Mouse (Mus musculus) kidney, adult 9 months (tissue): ENCODE data around the gene Gm813.
"Not testable (repeated sequence)": the region's sequence is repeated elsewhere in the genome, so short reads cannot be mapped to it uniquely, and the experiment has no call there.

Experiments used
- DNase-seq: peaks from one replicate; pipeline ENCODE4 v3.0.0; 2022

The Gm813 gene

DNA sequence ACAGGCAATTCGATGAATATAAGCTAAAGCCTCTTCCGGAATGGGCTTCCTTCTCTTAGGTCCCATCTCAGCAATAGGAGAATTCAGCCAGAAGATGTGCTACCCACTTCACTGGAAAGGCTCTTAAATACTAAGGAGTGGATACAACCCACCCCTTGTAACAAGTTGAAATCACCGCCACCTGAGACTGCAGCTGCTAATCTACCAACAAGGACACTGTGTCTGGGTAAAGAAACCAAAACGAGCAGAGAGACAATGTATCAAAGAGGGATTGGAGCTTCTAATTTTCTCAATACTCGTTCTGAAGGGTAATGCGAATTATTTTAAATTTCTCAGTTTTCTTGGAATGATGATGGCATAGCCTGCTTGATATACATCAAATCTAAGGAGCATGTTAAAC lies at the start of gene Gm813:
Gene Gm813 (minus strand): TSS at position 101 of the 400 bp plus-strand sequence.
- no peak for DNase-seq

DNA sequence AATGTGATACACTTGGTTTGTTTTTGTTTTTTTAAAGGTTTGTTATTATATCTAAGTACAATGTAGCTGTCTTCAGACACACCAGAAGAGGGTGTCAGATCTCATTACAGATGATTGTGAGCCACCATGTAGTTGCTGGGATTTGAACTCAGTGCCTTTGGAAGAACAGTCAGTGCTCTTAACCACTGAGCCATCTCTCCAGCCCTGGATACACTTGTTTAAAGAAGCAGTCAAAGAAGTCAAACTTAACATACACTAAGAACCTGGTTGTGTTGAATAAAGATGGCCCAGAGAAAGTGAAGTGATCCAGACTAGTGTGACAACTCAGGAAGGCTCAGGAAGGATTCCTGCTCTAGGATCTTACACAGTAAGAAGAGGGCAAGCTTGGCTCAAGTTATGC lies 48.4 kb upstream of the Gm813 start:
- DNase-seq = not testable (repeated sequence)

DNA sequence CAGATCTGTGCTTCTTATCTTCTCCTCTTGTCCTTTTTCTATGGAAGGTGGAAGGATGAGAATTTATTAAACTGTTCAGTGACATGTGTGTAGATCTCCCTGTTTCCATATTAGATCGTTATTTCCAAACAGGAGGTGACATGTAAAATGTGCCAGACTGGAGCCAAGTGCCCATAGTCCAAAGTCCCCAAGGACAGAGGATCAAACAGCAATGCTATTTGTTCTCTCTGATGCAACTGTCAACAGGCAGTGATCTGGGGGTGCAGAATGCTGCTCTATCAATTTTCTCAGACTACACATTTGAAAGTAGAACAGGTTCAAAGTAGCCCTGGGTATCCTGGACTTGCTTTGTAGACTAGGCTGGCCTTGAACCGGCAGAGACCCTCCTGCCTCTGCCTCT lies 47.0 kb upstream of the Gm813 start:
- no peak for DNase-seq

DNA sequence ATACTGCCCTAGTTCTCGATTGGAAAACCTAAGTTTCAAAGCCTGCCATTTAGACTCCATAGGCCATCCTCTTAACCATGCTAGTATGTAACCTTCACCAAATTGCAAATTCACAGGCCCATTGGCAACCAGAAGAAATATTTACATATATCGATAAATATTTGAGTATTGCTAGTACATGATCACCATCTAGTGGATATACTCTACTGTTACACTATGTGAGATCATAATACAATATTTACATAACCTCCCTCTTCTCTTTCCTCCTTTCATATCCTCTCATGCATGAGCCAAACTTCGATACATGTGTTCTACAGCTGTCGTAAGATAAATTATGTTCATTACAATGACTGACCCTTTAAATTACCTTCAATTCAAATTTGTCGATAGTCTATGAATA lies 46.2 kb upstream of the Gm813 start:
- DNase-seq = no peak

DNA sequence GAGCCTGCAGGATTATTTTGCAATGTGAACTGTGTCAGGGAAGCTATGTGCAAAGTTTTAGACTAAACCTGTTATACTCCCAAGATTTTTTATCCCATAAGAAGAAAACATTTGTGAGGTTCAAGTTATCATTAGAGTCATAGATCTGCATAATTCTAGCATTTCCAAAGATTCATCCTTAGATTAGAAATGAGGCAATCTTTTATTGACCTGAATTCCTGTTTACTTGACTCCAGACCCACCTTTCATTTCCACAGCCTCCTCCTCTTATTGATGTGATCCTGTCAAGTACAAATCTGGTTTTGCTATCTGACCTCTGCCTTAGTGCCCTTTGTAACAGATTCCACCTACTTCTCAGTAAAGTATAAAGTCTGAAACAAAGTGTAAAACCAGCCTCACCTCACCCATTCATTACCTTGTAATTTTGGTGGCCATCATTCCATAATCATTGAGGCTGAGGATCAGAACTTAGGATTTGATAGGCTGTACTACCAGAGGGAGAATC lies 45.6 kb upstream of the Gm813 start:
- DNase-seq = no peak

DNA sequence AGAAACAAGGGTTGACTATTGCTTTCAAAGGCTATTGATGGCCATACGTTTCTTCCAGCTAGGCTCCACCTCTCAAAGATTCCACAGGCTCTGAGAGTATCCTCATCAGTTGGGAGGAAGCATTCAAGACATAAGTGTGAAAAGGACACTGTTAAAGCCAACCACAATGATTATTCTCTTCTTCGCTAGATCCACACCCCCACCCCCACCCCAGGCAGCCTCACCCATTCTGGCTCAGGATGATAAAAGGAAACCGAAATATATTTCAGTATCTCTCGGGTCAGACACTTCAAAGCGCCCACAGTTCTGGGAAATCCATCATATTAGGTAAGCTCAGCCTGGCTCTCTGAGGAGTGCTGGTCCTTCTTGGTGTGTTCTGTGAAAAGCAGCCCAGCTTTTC lies 45.0 kb upstream of the Gm813 start:
- DNase-seq = no peak

DNA sequence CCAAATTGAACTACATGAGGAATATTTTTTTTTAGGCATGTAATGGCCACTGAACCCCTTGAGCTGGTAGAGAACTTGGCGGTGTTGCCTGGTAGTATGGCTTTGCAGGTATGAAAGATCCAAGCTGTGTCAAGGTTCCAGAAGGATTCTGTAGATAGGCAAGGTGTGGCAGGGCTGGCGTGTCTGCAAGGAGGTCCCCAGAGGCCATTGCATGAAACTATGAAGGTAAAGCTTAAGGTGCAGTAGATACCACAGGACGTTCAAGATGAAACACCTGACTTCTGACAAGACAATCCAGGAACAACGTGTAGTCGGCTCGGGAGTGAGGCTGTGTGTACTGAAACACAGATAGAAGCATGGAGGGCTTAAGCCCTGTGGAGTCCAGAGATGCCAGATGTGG lies 41.9 kb upstream of the Gm813 start:
- no peak for DNase-seq

DNA sequence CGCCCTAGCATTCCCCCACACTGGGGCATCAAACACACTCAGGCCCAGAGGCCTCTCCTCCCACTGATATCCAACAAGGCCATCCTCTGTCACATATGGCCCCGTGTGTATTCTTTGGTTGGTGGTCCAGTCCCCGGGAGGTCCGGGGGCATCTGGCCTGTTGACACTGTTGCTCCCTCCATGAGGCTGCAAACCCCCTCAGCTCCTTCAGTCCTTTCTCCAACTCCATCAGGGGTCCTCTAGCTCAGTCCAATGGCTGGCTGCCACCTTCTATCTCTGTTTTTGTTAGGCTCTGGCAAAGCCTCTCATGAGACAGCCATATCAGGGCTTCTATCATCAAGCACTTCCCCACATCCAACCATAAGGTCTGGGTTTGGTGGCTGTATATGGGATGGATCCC lies 39.7 kb upstream of the Gm813 start:
- DNase-seq = no peak

DNA sequence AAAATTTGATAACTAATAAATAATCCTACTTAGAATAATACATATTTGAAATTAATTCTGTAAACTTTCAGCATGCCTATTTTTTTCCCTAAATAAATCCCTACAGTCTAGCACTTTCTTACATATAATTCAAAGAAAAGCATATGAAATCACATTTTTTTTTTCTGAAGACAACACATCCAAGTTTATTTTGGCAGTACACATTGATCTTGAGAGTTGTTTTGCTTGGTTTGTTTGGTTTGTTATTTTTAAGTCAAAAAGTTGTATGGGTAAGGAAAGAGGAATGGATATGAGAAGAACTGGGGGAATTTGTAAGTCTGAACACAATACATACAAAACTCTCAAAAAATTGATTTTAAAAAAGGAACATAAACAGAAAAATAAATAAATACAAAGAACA lies 39.0 kb upstream of the Gm813 start:
- DNase-seq = no peak

DNA sequence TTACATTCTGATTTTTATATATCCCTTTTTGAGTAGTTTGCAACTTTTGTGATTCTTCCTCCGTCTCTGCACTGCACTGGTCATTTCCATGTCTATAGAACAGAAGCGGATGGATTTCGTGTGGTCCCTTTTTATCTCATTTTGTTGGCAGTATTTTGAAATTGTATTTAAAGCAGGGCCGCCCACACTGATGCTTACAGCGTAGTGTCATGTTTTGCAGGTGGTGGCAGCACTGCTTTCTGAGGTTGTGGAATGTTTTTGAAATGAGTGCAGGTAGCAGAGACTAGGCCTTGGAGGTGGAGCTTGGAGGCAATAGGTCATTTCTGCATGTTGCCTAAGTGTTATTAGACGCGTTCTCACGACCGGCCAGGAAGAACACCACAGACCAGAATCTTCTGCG lies 33.2 kb upstream of the Gm813 start:
- DNase-seq = no peak

DNA sequence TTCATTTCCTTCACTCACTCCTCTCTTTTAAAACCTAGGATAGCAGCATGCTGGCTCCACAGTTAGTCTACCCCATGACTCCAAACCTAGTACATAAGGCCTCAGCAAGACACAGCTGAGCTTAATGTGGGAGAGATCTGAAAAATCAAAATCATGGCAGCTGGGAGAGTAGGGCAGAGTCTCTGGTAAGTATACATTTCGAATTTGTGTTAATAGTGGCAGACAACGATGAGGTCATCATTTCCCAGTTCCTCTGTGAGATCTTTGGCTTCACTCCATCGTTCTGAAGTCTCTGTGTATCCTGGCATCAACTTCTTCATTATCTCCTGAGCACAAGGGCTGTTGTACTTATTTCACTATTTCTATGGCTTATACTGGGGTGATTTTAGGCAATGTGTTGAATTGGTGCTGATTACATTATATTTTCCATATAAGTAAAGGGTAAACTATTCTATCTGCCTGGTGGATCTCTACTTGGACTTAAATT lies 22.0 kb upstream of the Gm813 start, which contains the start of gene E330017A01Rik:
Gene E330017A01Rik (minus strand): TSS at position 51 of the 487 bp plus-strand sequence.
- no peak for DNase-seq

DNA sequence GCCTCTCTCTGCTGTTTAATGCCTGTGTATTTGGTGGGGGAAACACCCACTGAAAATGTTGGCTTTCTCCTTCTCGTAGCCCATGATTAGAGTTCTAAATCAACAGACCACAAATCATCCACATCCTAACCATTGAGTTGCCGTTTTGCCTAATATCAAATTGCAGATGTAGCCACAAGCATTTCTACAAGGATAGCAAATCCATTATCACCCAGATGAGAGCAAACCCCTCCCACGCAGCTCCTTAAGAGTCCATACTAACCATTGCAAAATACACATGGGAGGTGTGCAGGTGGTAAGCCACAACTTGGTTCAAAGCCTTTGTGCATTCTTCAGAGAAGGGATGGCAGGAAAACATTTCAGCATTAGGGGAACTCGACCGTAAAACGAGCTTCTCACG lies 21.2 kb upstream of the Gm813 start:
- DNase-seq = no peak

DNA sequence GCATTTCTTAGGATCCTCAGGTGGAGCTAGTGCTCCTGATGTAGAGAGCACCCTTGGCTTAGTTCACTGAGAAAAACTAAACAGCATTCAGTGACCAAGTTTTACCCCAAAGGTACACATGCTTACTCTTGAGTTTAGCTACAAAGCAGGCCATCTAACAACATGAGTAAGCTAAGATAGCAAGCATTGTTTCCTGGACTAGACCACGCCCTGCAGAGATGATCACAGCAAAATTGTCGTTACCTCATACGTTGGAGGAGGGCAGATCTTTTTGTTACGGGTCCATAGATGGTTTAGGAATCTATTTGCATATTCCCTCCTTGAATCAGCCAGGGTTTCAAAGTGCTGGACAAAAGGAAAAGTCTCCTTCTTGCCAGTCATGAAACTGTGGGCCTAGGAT lies 20.7 kb upstream of the Gm813 start:
- DNase-seq = no peak

DNA sequence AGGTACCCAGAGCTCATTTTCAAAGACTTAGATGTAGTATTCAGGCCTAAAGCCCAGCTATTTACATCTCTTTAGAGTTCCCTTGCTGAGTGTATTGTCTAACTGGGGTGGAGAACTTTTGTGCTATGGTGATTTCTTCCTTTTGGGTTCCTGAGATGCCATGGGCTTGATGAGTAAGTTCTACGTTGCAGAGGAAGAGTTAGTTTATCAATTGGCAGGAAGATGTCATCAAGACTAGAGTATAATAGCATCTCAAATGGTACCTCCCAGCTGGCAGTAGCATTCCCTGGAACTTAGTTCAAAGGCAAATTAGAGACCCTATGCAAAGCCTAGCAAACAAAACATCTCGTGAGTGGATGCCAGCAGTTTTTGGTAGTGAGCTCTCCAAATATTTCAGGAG lies 19.1 kb upstream of the Gm813 start:
- no peak for DNase-seq

DNA sequence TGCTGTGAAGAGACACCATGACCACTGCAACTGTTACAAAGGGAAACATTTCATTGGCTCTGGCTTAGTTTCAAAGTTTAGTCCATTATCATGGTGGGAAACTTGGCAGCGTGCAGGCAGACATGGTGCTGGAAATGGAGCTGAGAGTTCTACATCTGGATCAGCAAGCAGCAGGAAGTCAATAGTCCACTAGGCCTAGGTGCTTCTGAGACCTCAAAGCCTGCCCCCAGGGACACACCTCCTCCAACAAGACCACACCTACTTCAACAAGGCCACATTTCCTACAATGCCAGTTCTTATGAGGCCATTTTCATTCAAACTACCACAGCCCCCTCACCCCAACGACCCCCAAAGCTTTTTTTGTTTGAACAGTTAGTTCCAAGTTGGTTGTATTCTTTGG lies 13.0 kb upstream of the Gm813 start:
- DNase-seq = no peak

DNA sequence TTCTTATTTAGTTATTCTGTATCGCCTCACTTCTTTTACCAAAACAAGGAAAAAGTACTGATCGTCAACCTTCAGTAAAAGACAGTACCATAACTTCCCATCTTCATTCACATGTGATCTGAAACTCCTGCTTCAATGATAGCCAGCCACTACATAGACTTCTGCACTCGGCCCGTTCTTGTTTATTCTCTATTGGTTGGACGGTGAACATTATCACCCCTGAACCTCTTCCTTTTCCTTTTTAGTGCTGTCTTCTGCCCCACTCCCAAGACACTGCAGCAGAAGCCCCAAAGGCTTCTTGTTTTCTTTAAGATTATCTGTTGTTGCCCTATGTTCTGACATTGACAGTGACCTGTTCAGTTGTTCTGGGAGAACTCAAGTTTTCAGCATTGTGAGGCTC lies 12.2 kb upstream of the Gm813 start:
- DNase-seq = no peak

DNA sequence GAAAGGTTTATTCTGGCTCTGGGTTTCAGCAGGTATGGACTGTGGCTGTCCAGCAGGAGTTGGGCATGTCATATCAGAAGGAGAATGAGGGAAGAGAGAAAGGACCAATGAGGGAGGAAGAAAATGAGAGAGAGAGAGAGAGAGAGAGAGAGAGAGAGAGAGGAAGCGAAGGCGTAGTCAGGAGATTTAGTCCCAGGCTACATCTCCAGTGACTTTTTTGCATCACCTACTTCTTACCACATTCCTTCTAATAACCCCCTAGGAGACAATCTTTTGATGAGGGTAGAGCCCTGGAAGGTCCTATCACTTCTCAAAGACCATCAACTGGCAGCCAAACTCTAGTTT lies 11.5 kb upstream of the Gm813 start:
- no peak for DNase-seq

DNA sequence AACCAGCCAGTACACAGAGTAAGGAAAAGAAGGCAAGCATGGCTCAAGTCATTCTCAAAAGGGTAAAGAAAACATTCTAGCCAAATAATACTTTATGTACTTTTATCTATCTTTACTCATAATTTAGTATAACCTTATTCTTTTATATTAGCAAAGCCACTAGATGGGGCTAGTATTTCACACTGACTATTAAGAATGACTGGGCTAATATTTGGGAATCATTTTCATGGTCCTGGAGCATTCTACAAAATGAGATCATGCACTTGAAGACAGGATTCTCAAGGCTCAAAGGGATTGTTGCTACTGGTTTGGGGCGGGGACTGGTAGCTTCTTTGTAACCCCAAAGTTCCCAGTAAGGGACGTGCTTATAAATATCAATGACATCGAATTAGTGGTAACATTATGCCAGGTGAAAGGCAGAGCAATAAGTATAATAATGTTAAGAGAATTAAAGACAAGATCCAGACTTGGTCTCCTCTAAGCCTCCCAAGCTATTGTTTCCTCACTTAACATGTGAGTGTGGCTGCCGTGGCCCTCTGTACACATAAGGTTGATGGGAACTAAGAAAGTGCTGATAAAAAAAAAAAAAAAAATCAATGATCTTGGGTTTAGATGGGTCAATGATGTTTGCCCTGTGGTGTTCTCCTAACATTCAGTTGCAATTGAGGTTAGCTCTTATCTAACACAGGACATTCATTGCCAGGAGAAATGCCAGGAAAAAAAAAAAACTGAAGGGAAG lies 11.0 kb upstream of the Gm813 start:
- DNase-seq = no peak

DNA sequence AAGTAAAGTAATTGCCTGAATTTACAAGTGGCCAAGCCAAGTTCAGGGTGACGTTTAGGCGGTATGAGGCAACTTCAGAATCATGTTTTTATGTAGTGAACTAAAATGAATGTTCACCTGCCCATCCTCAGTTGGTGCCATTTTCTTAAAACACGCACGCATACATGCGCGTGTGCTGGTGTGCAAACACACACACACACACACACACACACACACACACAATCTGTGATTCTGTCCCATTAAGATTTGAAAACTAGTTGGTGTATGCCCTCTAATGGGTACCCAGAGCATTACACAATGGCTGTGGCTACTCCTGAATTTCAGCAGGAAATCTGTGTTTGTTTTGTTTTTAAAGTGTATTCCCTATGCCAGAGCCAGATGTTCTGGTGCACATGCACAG lies 7.2 kb upstream of the Gm813 start:
- peak; percentile 70 for DNase-seq

DNA sequence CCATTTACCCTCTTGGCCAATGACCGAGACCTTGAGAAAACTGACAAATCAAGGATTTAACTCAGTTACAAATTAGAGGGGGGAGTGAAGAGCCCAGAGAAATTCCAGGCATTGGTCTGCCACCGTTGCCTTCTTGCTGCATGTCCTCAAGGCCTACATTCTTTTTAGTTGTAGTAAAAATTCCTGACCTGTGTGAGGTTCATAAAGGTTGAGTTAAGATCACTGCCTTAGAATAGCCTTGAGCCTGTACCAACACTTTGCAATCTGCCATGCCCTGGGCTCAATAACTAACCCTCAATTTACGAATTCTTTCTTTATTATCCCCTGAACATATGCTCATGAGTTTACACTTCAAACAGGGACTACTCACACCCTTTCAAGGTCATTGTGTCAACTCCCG lies 6.3 kb upstream of the Gm813 start:
- DNase-seq = peak; percentile 44

DNA sequence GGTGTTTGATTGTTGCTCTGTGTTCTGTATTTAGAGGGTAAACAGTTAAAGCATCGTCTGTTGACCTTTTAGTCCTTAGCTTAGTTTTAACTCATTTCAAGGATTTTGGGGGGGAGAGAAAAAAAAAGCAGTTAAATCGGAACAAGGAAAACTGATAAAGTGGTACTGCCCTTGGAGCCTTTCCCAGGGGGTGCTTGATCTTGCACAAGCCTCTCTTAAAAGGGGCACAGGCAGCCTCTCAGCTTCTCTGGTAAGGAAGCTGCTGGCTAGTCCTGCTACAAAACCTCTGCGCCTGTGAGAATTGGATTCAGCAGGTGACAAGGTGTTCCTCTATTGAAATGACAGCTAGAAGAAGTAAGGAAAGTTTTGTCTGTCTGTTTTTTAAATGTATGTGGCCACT lies 5.6 kb upstream of the Gm813 start:
- DNase-seq = no peak

DNA sequence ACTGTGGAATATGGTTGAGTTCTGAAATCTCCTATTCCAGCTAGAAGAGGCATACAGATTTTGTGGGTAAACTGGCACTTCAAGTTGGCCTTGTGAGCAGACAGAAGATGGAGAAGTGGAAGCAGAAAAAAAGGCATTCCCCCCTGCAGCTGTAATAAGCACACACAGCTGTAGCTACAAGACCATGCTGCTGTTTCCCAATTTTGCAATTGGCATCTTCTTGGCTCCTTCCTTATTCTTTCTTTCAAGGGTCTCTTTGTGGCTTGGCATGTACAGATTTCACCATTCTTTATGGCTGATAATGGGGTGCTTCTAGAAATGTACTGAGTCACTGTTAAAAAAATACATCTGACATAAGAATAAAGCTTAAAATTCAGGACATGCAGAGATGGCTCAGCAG lies 568 bp upstream of the Gm813 start:
- DNase-seq = no peak

DNA sequence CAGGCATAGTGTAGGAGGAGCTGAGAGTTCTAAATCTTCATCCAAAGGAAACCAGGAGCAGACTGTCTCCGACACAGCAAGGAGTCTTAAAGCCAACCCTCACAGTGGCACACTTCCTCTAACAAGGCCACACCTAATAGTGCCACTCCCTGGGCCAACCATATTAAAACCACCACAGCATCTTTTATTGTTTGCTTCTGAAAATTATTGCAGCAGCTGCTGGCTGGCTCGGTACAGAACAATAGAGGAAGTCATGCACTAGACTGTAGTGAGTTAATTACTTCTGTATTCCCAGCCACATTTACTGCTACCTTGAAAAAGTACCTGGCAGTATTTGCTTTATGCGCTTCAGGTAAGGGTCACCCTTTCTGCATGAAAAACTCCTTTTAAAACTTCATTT lies 3.8 kb downstream of the Gm813 start:
- DNase-seq = no peak

DNA sequence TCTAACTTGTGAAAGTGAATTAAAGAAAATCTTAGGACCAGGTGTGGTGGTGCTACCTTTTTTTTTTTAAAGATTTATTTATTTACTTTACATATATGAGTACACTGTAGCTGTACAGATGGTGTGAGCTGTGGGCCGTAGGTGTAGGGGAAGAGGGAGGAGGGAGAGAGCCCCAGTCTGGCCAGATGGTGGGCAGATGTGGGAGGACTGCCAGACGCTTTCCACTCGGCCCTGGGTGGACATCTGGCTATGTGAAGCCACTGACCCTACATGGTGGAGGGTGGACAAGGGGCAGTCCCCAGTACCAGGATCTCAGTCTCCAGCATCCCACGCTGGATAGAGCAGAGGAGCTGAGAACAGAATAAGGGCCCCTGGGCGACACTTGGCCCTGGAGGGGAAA lies 9.7 kb downstream of the Gm813 start:
- no peak for DNase-seq

DNA sequence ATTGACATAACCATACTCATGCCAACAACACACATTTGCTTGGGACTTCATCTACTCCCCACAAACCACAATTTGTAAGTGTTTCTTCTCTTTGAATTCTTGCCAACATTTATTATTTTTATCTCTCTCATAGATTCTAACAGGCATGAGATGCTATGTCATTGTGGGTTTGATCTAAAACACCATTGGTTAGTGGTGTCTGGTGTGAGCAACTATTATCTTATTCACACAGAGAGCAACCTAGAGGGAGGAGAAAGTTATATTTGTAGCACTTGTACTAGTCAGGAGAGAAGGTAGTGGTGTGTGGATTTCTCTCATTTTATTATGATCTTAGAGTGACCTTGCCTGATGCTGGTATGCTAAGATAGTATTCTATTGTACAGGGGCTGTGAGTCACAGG lies 12.1 kb downstream of the Gm813 start:
- DNase-seq = no peak
